Mouse (Mus musculus) thymus, postnatal 25 days (tissue): Measurements from ENCODE around the gene Rec114.

ENCODE experiments used
- DNase-seq: peaks from one replicate; pipeline ENCODE4 v3.0.0; 2022

Rec114 gene

DNA sequence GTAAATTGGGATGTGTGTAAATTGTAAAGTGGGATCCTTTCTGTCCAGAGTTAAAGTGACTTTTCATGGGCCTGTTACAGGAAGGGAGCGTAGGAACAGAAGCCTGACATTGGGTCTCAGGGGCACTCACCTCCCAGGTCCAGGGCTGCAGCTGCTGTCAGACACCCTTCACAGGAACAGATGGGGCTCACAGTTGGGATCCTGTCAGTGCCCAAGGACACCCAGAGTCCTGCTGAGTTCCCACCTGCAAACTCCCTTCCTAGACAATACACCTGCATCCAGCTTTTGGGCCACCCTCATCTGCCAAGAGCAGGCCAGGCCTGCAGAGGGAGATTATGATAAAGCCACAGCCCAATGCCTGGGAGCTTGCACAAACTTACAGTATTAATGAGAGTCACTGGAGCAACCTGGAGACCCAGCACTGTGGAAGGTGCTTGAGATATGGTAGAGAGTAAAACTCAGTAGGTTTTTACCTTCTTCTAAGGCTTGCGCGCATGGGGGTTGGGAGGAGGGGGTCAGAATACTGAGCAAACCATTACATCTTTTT is at the start of gene Rec114:
Gene Rec114 (minus strand): TSS at position 263 of the 547 bp plus-strand sequence.
- no peak for DNase-seq

DNA sequence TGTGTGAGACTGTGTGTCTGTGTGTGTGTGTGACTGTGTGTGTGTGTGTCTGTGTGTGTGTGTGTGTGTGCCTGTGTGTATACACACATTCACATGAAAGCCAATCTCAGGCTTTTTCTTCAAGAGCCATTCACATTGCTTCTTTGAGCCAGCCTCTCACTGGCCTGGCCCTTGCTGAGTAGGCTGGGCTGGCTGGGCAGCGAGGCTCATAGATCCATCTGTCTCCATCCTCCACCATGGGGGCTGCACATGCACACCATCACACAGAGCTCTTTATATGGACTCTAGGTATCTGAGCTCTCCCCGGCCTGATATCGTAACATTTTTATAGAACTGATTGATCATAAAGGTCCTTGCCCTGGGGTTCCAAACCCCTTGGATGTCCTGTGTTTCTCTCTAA is 45.7 kb upstream of the Rec114 start:
- DNase-seq = no peak

- DNase-seq = no peak
Measured at GRCm38 (mm10) chr9:58775363-58775762, 31.6 kb upstream of the Rec114 start.

DNA sequence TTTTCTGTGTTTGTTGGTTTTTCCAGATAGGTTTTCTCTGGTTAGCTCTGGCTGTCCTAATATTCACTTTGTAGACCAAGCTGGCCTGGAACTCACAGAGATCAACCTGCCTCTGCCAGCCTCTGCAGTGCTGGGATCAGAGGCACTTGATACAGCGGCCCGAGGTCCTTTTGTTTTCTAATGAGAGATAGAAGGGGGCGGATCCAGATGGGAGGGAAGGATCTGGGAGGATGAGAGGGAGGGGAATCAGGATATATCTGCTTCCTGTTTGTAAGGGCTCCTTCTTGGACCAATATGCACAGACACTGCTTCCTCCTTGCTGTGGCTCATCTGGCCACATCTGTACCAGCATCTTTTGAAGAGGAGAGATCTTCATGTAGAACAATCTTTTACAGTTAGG is 31.0 kb upstream of the Rec114 start:
- DNase-seq = no peak

DNA sequence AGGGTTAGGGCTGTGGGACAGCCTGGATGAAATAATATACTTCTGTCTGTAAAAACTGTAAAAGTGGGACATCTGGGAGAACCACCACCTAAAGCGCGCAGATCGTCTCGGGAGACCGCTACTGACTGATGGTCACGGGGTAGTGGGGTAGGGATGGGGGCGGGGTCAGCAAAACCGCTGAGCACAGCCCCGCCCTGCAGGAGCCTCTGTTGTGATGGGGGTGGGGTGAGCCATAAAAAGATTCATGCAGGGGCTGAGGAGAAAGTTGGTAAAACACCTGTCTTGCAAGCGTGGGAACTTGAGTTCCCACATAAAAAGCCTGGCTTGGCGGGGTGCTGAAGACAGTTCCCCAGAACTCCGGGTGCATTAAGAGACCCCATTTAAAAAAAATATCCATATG is 26.2 kb upstream of the Rec114 start:
- peak; percentile 73 for DNase-seq

DNA sequence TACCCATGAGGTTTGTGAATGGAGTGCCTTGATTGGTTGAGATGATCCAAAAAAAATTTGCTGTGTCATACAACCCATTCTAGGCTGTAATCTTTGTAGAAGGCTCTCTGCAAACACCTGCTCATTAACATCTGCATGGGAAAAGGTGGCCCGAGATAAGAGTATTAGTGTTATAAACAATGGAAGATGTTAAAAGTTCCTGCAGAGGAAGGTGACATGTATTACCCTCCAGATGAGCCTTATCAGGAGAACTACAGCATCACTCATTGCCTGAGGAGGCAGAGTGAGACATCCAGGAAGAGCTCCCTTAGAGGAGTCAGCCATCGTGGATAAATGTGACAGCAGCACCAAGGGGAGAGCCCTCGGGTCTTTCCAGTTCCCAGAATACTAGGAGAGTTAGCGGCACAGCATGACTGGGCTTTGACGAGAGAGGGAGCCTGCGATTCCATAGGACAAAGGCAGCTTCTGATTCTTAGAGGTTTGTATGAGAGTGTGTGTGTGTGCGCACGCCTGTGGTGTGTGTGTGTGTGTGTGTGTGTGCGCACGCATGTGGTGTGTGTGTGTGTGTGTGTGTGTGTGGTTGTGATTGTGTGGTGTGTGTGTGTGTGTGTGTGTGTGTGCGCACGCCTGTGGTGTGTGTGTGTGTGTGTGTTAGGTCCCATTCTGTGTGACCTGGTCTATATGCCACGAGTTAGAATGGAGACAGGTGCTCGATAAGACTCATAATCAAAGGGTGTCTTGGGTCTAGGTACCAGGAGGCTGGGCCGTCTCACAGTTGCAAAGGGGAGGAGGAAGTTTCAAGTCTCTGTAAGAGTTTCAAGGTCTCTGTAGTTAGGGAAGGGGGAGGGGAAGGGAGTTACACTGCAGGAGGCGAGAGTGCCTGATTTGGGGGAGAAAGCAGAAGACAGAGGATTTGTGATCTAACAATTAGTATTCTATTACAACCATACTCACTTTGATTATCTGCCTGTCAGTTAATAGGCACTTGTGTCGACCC is 23.5 kb upstream of the Rec114 start:
- DNase-seq = peak; percentile 17

DNA sequence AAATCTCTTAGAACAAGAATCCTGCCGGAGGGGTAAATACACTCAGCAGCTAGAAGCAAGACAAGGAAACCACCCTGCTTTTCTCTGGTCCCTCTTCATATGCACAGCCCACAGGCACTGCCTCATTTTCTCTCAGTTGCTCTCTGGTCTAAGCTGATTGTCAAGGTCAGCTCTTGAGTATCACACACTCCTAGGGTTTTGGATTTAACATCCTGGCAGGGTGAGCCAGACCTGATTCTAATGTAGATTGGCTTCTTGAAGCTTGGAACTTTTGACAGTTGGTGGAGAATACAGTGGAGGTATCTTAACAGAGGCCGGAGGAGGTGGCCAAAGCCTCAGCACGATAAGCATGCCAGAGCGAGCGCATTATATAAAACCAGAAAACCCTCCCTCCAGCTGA is 20.6 kb upstream of the Rec114 start:
- no peak for DNase-seq

GRCm38 (mm10) chr9:58763114-58763513 is 19.4 kb upstream of the Rec114 start:
- DNase-seq = no peak

GRCm38 (mm10) chr9:58762086-58762485 is 18.3 kb upstream of the Rec114 start:
- no peak for DNase-seq

- no peak for DNase-seq
Measured at GRCm38 (mm10) chr9:58758754-58759153, 15.0 kb upstream of the Rec114 start.

DNA sequence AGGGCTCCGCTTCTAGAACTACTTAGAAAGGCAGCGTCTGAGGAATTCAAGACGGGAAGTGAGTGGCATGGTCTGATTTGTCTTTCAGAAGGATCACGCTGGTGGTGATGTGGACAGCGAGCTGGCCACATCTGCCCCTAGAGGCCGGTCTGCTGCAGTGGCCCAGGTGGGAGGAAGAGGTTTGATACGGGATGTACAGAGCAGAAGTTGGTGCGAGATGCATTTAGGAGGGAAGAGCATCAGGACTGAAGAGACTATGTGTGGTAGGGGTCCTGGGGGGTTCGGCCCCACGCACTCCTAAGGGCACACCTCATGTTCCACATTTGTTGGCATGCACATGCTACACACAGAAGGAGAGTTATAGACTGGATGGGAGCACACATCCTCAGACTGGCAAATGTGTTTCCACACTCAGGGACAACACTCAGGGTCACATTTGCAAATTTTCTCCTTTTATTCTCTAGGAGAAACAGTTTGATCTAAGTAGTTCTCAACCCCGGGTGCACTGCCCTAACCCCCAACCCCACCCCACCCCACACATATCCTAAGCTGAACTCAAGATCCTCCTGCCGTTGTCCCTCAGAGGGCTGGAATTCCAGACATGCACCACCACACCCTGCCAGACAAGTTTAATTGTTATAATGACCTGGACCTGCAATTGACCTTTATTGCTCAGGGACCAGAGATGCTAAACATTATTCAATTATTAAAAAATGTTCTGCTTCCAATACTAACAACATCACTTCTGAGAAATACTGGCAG is 12.8 kb upstream of the Rec114 start:
- no peak for DNase-seq

GRCm38 (mm10) chr9:58753606-58754005 is 9.8 kb upstream of the Rec114 start:
- DNase-seq = no peak

- no peak for DNase-seq
Measured at GRCm38 (mm10) chr9:58748142-58748541, 4.4 kb upstream of the Rec114 start.

- no peak for DNase-seq
Measured at GRCm38 (mm10) chr9:58747328-58747755, 3.6 kb upstream of the Rec114 start.

DNA sequence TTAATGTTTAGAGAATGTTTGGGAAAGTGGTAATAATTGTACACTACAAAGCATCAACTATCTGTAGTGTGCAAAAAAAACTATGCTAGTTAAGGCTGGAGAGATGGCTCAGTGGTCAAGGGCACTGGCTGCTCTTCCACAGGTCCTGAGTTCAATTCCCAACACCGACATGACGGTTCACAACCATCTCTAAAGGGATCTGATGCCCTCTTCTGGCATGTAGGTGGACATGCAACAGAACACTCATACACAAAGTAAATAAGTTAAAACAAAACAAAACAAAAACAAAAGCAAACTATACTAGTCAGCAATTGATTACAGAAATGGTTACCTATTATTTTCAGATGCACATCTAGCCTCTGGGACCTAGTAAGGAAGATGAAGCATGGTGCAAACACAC is 1.1 kb downstream of the Rec114 start:
- DNase-seq = no peak

DNA sequence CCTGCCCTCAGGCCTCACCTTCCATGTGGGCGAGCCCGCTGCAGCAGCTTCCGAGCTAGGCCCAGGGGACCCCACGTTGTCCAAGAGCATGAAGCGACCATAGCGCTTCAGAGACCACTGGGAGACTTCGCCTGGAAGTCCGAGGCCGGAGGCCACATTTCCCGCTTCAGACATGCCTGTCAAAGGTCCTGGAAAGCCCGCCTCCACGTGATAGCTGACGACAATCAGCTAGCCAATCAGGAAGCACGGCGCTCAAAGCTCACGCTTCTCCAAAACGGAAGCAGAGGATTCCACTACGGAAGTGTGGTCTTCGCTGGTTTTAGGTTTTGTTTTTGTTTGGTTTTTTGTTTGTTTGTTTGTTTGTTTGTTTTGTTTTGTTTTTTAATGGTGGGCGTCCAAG is 2.4 kb downstream of the Rec114 start:
- no peak for DNase-seq

DNA sequence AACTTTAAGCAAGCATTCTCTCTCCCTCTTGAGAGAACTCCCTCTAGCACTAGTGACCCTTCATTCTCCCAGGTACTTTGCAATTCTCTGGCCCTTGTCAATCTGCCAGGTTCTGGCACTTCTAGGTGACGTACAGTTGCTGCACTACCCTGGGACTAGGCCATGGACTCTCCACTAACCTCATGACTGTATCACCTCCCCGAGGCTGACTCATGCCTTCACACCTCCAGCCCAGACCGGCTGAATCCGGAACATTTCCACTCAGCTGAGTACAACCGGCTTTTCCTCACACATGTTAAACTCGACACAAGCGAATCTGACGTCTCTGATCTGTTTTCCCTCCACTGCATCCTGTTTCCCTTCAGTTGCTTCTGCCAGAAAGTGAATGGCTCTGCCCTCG is 4.0 kb downstream of the Rec114 start:
- DNase-seq = no peak

DNA sequence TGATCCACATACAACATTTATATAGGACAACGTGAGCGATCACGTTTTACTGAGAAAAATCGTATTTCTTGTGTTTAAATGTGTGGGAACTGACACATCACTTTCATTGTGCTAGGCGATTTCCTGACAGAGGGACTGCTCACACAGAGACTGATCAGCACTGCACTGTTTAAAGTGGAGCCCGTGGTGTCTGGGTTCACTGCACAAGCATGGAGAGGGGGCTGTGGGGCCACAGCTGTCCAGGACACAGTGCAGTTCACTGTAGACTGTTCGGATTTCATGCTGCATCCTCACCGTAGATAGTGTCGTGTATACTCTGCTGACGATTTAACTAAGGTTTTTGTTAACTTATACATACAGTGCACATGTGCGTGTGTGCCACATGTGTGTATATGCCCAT is 20.6 kb downstream of the Rec114 start:
- no peak for DNase-seq

GRCm38 (mm10) chr9:58722151-58722550 is 21.6 kb downstream of the Rec114 start:
- no peak for DNase-seq

- DNase-seq = no peak
Measured at GRCm38 (mm10) chr9:58721021-58721420, 22.7 kb downstream of the Rec114 start.

DNA sequence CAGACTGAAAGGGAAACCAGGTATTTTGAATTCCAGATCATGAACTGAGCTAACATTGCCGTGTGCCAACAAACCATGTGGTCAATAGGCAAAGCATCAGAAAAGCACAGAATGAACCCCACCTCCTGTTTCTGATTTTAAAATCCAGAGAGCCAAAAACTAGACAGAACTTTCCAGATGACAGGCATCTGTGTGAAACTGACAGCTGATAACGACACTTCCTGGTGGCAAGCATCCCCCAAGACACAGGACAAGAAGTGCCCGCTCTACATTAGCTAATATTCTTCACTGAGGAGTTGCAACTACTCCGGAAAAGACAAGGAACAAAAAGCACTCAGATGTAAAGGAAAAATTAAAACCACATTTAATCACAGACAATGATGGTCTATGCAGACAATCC is 23.6 kb downstream of the Rec114 start:
- DNase-seq = no peak

DNA sequence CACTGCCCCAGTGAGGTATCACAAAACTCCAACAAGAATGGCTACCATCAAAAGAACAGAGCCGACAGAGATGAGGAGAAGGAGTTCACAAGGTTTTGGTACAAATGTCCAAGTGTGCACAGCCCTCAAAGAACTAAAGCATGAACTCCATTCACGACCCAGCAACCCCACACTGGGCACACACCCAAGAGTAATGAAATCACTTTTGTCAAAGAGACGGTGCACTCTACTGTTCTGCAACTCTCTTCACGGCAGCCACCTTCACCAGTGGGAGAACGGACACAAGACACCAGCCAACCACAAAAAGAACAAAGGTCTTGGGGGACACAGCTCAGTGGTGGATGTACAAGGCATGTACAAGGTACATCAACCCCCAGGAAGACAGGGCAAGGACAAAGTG is 24.3 kb downstream of the Rec114 start:
- DNase-seq = no peak

DNA sequence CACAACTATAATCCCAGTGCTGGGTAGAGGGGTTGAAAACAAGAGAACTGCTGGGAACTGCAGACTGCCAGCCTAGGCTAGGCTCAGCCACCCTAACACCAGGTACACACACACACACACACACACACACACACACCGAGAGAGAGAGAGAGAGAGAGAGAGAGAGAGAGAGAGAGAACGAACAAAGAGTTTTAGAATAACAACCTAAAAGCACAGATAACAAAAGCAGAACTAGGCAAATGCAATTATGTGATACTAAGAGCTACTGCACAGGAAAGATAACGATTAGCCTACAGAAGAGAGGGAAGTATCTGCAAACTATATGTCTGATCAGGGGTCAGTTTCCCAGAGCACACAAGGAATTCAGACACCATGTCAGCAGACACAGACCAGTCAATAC is 24.8 kb downstream of the Rec114 start:
- no peak for DNase-seq

- DNase-seq = no peak
Measured at GRCm38 (mm10) chr9:58716886-58717285, 26.9 kb downstream of the Rec114 start.
